Mouse (Mus musculus): ENCODE results near the gene Irak1. TPM values are rescaled to one million over a fixed set of nuclear protein-coding genes. Genes with fewer than 3 reads are reported as not detected.
A peak's percentile ranks its signal among the peaks of the same experiment; 100 is the strongest.

Gene Irak1
- total and polyA plus RNA-seq, 2 experiments, result 17.0 to 86.7 TPM

DNA sequence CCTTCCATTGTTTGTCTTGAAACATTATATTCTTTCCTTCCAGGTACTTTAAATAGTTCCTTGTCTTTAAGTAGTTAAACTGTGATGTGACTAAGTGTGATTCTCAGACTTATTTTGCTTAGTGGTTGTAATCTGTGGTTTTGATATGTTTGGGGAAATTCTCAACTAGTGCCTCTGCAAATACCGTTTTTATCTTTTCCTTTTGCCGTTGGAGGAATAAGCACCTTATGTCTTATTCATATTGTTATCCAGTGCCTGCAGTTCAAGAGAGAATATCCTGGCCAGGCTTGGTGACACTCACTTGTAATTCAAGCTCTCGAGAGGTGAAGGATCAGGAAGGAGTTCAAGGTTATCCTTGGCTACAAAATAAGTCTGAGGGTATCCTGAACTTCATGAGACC, 22.7 kb downstream of the Irak1 start:
- Histone ChIP-seq H3K27me3 (ENCODE audit: control insufficient read depth, insufficient read depth, low read length) (no peaks in the 10 kb centered on the region), H3K4me1 (ENCODE audit: control insufficient read depth, insufficient read depth, low read length) (no peaks in the 10 kb centered on the region; the same call in 1 of the 2 replicates), H3K4me3 (ENCODE audit: insufficient read depth, low read depth, low read length) (no peak overlapping the region), H3K9ac (ENCODE audit: low read depth, low read length) (no peak overlapping the region), H3K36me3 (ENCODE audit: control insufficient read depth, insufficient read depth, low read length) (no peaks in the 10 kb centered on the region), H3K27ac (replicated peaks; ENCODE audit: insufficient read depth, low read depth, low read length) (no peak overlapping the region), H3K79me2 (ENCODE audit: control insufficient read depth, insufficient read depth, low read length) (no peaks in the 10 kb centered on the region)
- DNase-seq (ENCODE audit: extremely low read depth, low read depth, low spot score), result no peak
- TF ChIP-seq POLR2A (IDR thresholded peaks at IDR 0.05; ENCODE audit: extremely low read depth, insufficient read depth, low read length) (no peak), CTCF (IDR thresholded peaks at IDR 0.05; ENCODE audit: low read depth, low read length) (no peak)
- WGBS, result 79% methylated on average over 3 of the region's 3 CpGs

DNA sequence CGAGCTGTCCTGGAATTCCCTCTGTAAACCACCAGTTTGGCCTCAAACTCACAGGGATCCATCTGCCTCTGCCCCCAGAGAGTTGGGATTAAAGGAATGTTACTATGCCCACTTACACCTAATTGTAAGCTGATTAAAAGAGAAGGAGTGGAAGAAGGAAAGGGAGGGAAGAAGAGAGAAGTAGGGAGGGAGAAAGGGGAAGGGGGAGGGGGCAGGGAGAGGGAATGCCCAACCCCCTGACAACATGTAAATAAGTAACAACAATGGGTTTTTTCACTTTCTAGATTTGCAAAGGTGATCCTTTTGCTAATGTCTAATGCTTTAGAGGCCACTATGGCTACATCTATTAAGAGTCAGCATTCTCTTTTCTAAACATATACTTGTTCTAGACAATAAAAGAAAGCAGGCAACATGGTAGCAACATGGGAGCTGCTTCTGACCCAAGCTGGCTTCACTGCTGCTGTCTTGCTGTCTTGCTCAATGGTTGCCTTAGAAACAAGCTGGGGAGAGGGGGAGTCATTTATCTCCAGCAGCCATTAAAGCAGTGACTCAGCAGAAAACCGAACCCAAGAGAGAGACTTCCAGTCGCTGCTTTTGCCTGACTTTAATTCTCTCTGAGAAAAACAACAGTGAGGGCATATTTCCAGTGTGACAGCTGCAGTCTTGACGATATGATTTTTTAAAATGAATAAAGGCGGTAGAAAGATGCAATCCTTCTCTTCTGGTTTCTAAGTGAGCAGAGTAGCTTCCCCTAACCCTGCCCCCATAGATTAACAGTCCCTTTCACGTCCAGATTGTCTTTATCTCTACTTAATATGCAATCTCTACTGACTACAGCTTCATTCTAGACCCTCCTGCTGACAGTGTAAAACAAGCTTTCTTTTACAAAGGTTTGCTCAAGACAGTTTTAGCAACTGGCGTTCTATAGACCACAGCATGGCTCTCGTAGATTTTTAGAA, 24.5 kb downstream of the Irak1 start:
- peak; percentile 3 for DNase-seq (ENCODE audit: extremely low read depth, low read depth, low spot score)
- Histone ChIP-seq H3K4me1 (ENCODE audit: control insufficient read depth, insufficient read depth, low read length) (no peaks in the 10 kb centered on the region; the same call in 1 of the 2 replicates), H3K27ac (replicated peaks; ENCODE audit: insufficient read depth, low read depth, low read length) (no peak overlapping the region), H3K4me3 (ENCODE audit: insufficient read depth, low read depth, low read length) (no peak overlapping the region), H3K36me3 (ENCODE audit: control insufficient read depth, insufficient read depth, low read length) (no peaks in the 10 kb centered on the region), H3K79me2 (ENCODE audit: control insufficient read depth, insufficient read depth, low read length) (no peaks in the 10 kb centered on the region), H3K9ac (ENCODE audit: low read depth, low read length) (no peak overlapping the region), H3K27me3 (ENCODE audit: control insufficient read depth, insufficient read depth, low read length) (no peaks in the 10 kb centered on the region)
- TF ChIP-seq CTCF (IDR thresholded peaks at IDR 0.05; ENCODE audit: low read depth, low read length), result no peak
- no peak for TF ChIP-seq POLR2A (IDR thresholded peaks at IDR 0.05; ENCODE audit: extremely low read depth, insufficient read depth, low read length)
- 61% methylated on average over 8 of the region's 8 CpGs for WGBS

DNA sequence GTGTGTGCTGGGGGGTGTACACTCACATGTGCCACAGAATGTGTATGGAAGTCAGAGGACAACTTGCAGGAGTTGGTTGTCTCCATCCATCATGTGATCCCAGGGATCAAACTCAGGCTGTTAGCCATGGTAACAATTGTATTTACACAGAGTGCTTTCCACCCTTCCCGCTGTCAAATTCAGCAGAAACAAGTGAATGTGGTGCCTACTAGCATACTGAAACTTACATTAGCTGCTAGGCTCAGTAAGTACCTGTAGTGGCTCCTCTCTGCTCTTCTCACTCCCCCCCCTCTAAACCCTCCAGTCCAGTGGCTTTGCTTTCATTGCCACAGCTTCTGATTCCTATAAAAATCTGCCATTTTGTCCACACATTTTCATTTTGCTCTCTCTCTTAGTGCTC, 45.9 kb downstream of the Irak1 start:
- no peak for TF ChIP-seq CTCF (IDR thresholded peaks at IDR 0.05; ENCODE audit: low read depth, low read length)
- no peak for TF ChIP-seq POLR2A (IDR thresholded peaks at IDR 0.05; ENCODE audit: extremely low read depth, insufficient read depth, low read length)
- no peaks in the 10 kb centered on the region for H3K27me3 ChIP-seq (ENCODE audit: control insufficient read depth, insufficient read depth, low read length)
- WGBS, result 75% methylated on average over 1 of the region's 1 CpGs

DNA sequence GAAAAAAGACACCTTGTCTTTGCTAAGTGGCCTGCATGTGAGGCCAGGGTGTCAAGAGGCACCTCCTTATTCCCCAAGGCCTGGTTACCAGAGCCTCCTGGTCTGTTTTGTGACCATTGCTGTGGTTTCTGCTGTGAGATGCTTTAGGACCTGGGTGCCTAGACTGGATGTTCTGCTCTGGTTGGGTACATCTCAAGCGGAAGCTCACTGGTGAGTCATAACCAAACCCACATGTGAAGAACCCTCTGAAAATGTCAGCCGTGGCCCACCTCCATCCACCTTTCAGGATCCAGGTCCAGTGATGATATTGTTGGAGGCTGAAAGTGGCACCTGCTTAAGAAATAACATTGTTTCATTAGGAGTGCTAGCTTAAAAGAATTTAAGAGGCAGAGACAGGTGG, 47.4 kb downstream of the Irak1 start:
- 97% methylated on average over 2 of the region's 2 CpGs for WGBS
- Histone ChIP-seq H3K4me1 (ENCODE audit: control insufficient read depth, insufficient read depth, low read length) (no peaks in the 10 kb centered on the region), H3K36me3 (ENCODE audit: control insufficient read depth, insufficient read depth, low read length) (no peaks in the 10 kb centered on the region), H3K27me3 (ENCODE audit: control insufficient read depth, insufficient read depth, low read length) (no peaks in the 10 kb centered on the region), H3K79me2 (ENCODE audit: control insufficient read depth, insufficient read depth, low read length) (no peaks in the 10 kb centered on the region), H3K27ac (replicated peaks; ENCODE audit: insufficient read depth, low read depth, low read length) (no peak overlapping the region), H3K9ac (ENCODE audit: low read depth, low read length) (no peak overlapping the region), H3K4me3 (ENCODE audit: insufficient read depth, low read depth, low read length) (no peak overlapping the region)
- no peak for DNase-seq (ENCODE audit: extremely low read depth, low read depth, low spot score)
- TF ChIP-seq POLR2A (IDR thresholded peaks at IDR 0.05; ENCODE audit: extremely low read depth, insufficient read depth, low read length) (no peak), CTCF (IDR thresholded peaks at IDR 0.05; ENCODE audit: low read depth, low read length) (no peak)

More for the DNA sequence above, 45.9 kb downstream of the Irak1 start:
- Histone ChIP-seq H3K36me3 (ENCODE audit: control insufficient read depth, insufficient read depth, low read length) (no peaks in the 10 kb centered on the region), H3K27ac (replicated peaks; ENCODE audit: insufficient read depth, low read depth, low read length) (no peak overlapping the region), H3K9ac (ENCODE audit: low read depth, low read length) (no peak overlapping the region), H3K4me3 (ENCODE audit: insufficient read depth, low read depth, low read length) (no peak overlapping the region), H3K79me2 (ENCODE audit: control insufficient read depth, insufficient read depth, low read length) (no peaks in the 10 kb centered on the region), H3K4me1 (ENCODE audit: control insufficient read depth, insufficient read depth, low read length) (no peaks in the 10 kb centered on the region)
- no peak for DNase-seq (ENCODE audit: extremely low read depth, low read depth, low spot score)

DNA sequence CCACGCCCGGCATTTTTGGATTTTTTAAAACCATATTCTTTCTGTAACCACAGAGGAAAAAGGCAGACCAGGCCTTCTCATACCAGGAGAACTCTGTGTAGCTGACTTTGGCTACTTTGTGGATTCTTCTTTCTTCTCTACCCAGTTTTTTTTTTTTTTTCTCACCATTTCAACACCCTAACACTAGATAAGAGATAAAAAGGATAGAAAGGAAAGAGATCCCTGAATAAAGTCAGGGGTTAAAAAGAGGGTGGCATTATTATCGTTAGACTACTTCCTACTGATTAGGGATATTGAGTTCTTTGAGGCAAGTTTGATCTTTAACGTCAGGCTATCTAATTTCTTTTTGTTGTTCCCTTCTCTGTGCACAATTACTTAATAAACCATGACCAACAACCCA, 50.9 kb downstream of the Irak1 start:
- TF ChIP-seq CTCF (IDR thresholded peaks at IDR 0.05; ENCODE audit: low read depth, low read length) (no peak), POLR2A (IDR thresholded peaks at IDR 0.05; ENCODE audit: extremely low read depth, insufficient read depth, low read length) (no peak)
- Histone ChIP-seq H3K4me3 (ENCODE audit: insufficient read depth, low read depth, low read length) (no peak overlapping the region), H3K27ac (replicated peaks; ENCODE audit: insufficient read depth, low read depth, low read length) (no peak overlapping the region), H3K36me3 (ENCODE audit: control insufficient read depth, insufficient read depth, low read length) (no peaks in the 10 kb centered on the region), H3K79me2 (ENCODE audit: control insufficient read depth, insufficient read depth, low read length) (no peaks in the 10 kb centered on the region), H3K9ac (ENCODE audit: low read depth, low read length) (no peak overlapping the region), H3K27me3 (ENCODE audit: control insufficient read depth, insufficient read depth, low read length) (no peaks in the 10 kb centered on the region), H3K4me1 (ENCODE audit: control insufficient read depth, insufficient read depth, low read length) (no peaks in the 10 kb centered on the region)
- WGBS, result 78% methylated on average over 4 of the region's 4 CpGs
- no peak for DNase-seq (ENCODE audit: extremely low read depth, low read depth, low spot score)

DNA sequence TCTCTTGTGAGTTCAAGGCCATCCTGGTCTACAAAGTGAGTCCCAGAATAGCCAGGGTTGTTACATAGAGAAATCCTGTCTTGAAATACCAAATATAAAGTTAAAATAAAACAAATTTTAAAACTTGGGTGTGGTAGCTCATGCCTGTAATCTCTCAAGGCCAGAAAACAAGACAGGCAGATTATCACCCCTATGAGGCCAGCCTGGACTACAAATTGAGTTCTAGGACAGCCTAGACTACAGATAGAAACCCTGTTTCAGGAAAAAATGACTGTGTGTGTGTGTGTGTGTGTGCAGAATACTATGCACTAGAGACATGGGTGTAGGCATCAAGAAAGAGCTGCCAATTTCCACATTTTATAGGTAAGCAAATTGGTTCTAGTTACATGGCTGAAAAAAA, 52.9 kb downstream of the Irak1 start:
- no peaks in the 10 kb centered on the region for H3K36me3 ChIP-seq (ENCODE audit: control insufficient read depth, insufficient read depth, low read length)
- TF ChIP-seq POLR2A (IDR thresholded peaks at IDR 0.05; ENCODE audit: extremely low read depth, insufficient read depth, low read length) (no peak), CTCF (IDR thresholded peaks at IDR 0.05; ENCODE audit: low read depth, low read length) (no peak)
- no peak overlapping the region for H3K27ac ChIP-seq (replicated peaks; ENCODE audit: insufficient read depth, low read depth, low read length)
- no peak for DNase-seq (ENCODE audit: extremely low read depth, low read depth, low spot score)
- peaks cover under 1% of the 10 kb centered on the region; the same call in 1 of the 2 replicates for H3K79me2 ChIP-seq (ENCODE audit: control insufficient read depth, insufficient read depth, low read length)
- H3K4me3 ChIP-seq (ENCODE audit: insufficient read depth, low read depth, low read length), result no peak overlapping the region
- H3K27me3 ChIP-seq (ENCODE audit: control insufficient read depth, insufficient read depth, low read length), result no peaks in the 10 kb centered on the region
- H3K4me1 ChIP-seq (ENCODE audit: control insufficient read depth, insufficient read depth, low read length), result no peaks in the 10 kb centered on the region
- H3K9ac ChIP-seq (ENCODE audit: low read depth, low read length), result no peak overlapping the region
